Mouse (Mus musculus) bone marrow macrophage, adult 2 months (primary cell): ENCODE measurements at regions not wholly inside any gene's neighbourhood (a gene's known extent, or its start where the extent isn't known, plus 50 kb on each side); places are given as distances from the start of the nearest gene placed in this dataset.

Source experiments
- CTCF ChIP-seq: IDR thresholded peaks from 2 replicates; pipeline ENCODE4 v1.5.1; 2012; ENCODE audit warnings: low read depth, mild to moderate bottlenecking, low read length, moderate library complexity
- POLR2A ChIP-seq: IDR thresholded peaks from 2 replicates; pipeline ENCODE4 v1.6.1; 2012; ENCODE audit warnings: mild to moderate bottlenecking, low read depth, low read length, borderline replicate concordance

- TF ChIP-seq POLR2A = no peak
- no peak for TF ChIP-seq CTCF
Measured at GRCm38 (mm10) chr17:79963330-79963729, 67.4 kb upstream of the Atl2 start.
